Mouse (Mus musculus) limb, embryonic 10.5 days (tissue): ENCODE measurements around the gene Phf21a. TPM values are rescaled to one million over a fixed set of nuclear protein-coding genes. Genes with fewer than 3 reads are reported as not detected.

Experiments used
- DNase-seq: peaks from one replicate; pipeline ENCODE4 v3.0.0-alpha.2; 2017; ENCODE audit warnings: low spot score
- H3K27ac ChIP-seq: fragments of 300-500 bp; sonication (generic); 2 replicates; pipeline ENCODE4 v1.5.1; 2016; ENCODE audit warnings: mild to moderate bottlenecking
- H3K27me3 ChIP-seq: fragments of 300-500 bp; sonication (generic); 2 replicates; pipeline ENCODE4 v1.6.1; 2016; ENCODE audit warnings: low read depth, mild to moderate bottlenecking; ENCODE audit not compliant: poor library complexity, severe bottlenecking
- H3K36me3 ChIP-seq: fragments of 300-500 bp; sonication (generic); 2 replicates; pipeline ENCODE4 v1.6.1; 2016; ENCODE audit warnings: mild to moderate bottlenecking, moderate library complexity
- H3K4me1 ChIP-seq: fragments of 300-500 bp; sonication (generic); 2 replicates; pipeline ENCODE4 v1.6.1; 2016
- H3K4me3 ChIP-seq: fragments of 300-500 bp; sonication (generic); 2 replicates; pipeline ENCODE4 v1.5.1; 2016; ENCODE audit warnings: mild to moderate bottlenecking, moderate library complexity
- H3K9me3 ChIP-seq: fragments of 300-500 bp; sonication (generic); replicated peaks from 2 replicates; pipeline ENCODE4 v1.6.1; 2016; ENCODE audit warnings: mild to moderate bottlenecking
- WGBS: fragments of 180-500 bp; shearing (Covaris S2); methylation state at CpG from one replicate; pipeline ENCODE4 v1.1.7; 2016; 5-methylcytosine and 5-hydroxymethylcytosine counted together
- polyA plus RNA-seq: library from polyadenylated mRNA; unstranded; fragments of >200 nt; fragmentation: Nextera tagmentation; extraction: Ambion mirVana; gene quantifications from 2 replicates; pipeline ENCODE4 v1.2.1, GENCODE M21; 2016

The Phf21a gene
- polyA plus RNA-seq, 1 experiment from 2014 or later = 40.2 TPM

DNA sequence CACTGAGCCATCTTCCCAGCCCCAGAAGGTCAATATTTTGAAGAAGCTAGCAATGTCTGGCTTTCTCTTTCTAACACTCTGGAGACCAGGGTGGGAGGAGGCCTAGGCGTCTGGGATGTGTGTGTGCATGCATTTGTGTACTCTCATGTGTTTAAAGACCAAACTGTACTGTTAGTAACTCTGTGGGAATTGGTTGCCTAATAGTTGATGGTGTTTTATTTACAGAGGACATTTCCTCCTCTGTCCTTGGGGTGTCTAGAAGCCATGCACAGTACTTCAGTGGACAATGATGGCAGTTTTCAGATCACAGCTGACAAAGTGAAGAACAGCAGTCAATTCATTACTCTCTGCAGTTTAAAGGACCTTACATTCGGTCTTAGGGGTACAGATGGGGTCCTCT lies 254.3 kb downstream of the Phf21a start:
- no peaks in the 10 kb centered on the region for H3K27me3 ChIP-seq
- peaks cover 38% of the 10 kb centered on the region for H3K4me1 ChIP-seq
- no peak overlapping the region for H3K27ac ChIP-seq
- WGBS = 95% methylated on average over 2 of the region's 2 CpGs
- no peak for DNase-seq
- H3K9me3 ChIP-seq = no peaks in the 10 kb centered on the region
- H3K36me3 ChIP-seq = peaks cover 79% of the 10 kb centered on the region
- H3K4me3 ChIP-seq = no peak overlapping the region

DNA sequence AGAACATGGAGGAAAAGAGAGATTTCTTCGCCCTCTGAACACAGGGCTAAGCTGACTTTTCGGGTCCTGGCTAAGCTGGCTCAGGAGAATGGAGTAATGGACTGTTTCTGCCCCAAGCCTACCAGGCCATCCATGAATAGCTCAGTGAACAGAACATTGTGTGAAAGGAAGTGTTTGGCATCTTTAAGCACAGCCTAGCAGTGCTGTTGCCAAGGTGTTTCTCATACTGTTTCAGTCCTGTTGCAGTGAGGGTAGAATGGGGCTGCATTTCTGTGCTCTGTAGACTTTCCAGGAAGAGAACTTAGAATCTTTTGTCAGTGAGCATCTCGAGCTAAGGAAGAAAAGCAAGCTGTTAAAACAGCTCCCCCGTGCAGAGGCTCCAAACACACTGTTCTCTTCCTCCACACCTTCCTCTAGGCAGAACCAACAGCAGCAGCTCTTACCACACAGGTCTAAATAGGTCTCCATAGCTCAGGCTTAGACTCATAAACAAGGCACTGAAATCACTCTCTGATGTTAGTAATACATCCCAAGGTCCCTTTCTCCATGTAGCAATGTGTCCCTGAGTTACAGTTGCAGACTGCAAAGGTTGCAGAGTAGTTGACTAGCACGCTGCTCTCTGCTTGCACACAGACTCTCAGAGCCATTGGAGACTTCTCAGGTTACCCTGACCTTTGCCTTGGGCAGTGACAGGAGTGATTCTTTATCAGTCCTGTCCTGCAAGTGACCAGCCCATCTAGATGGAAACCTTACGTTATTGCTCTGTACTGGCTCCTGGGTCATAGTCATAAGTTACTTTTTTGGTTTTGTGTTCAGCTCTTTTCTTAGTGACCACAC lies 256.9 kb downstream of the Phf21a start:
- WGBS = 44% methylated on average over 6 of the region's 6 CpGs
- Histone ChIP-seq H3K4me1 (peaks cover 45% of the 10 kb centered on the region), H3K36me3 (peaks cover 77% of the 10 kb centered on the region), H3K4me3 (no peak overlapping the region), H3K27ac (peak overlapping the region; percentile 36; the same call in 1 of the 2 replicates), H3K27me3 (no peaks in the 10 kb centered on the region), H3K9me3 (no peaks in the 10 kb centered on the region)
- DNase-seq = no peak

DNA sequence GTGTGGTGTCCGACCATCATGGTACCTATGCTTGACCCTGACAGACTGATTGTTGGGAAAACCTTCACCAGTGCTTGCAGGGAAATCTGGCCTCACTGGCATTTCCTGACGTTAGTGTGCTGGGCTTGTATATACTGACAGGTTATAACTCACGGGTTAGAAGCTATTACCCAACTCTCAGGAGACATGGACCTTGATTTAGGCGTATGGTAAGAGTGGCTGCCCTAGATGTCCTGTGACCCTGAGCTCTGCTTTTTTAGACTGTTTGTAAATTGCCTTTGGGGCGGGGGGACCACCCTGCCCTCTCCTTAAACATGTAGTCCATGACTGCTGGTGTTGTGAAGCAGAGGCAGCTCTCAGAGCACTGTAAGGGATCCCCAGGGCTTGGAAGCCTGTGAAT lies 257.8 kb downstream of the Phf21a start:
- H3K27ac ChIP-seq = 0 out of 2 replicates have a peak overlapping the region, but pooled peaks have one; percentile 39
- no peak for DNase-seq
- H3K4me3 ChIP-seq = no peak overlapping the region
- WGBS = 36% methylated on average over 5 of the region's 5 CpGs
- peaks cover 72% of the 10 kb centered on the region for H3K36me3 ChIP-seq
- H3K9me3 ChIP-seq = no peaks in the 10 kb centered on the region
- no peaks in the 10 kb centered on the region for H3K27me3 ChIP-seq
- H3K4me1 ChIP-seq = peaks cover 45% of the 10 kb centered on the region

DNA sequence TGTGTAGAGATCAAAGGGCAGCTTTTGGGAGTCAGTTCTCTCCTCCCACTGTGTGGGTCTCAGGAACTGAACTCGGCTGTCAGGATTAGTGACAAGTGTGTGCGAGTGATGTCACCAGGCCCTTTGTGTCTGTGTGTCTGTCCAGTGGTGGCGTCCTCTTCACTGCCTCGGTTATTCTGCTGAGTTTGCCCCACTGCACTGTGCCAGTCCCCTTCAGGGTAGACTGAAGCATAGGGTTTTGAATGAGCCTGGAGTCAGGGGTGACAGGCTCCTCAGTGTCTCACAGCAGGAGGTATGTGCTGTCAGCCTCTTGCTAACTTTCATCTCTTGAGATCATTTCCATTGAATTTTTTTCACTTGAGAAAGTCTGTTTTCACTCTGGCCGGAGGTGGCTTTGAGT lies 260.5 kb downstream of the Phf21a start:
- H3K36me3 ChIP-seq = peaks cover 71% of the 10 kb centered on the region
- no peak overlapping the region for H3K27ac ChIP-seq
- DNase-seq = no peak

DNA sequence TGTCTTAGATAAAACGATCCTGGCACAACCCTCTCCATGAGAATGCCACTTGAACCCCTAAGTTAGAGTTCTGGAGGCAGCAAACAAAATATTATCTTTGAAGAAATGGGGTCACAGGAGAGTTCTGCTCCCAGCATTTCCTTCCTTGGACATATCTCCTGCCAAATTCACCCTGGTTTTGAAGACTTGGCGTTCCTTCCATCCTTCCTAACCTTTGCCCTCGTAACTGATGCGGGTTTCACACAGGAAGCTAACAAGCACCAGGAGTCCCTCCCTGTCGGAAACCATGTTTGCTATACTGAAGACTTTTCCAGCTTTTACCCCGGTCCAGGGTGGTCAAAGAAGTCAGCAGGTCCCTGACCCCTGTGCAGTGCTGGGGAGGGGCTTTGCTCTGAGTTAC lies 261.3 kb downstream of the Phf21a start:
- Histone ChIP-seq H3K9me3 (no peaks in the 10 kb centered on the region), H3K36me3 (peaks cover 71% of the 10 kb centered on the region), H3K27ac (no peak overlapping the region), H3K4me3 (no peak overlapping the region), H3K4me1 (peaks cover 36% of the 10 kb centered on the region), H3K27me3 (no peaks in the 10 kb centered on the region)
- DNase-seq = no peak
- 51% methylated on average over 6 of the region's 6 CpGs for WGBS

More for the DNA sequence above, 260.5 kb downstream of the Phf21a start:
- H3K4me3 ChIP-seq = no peak overlapping the region
- WGBS = 67% methylated on average over 5 of the region's 5 CpGs
- H3K27me3 ChIP-seq = no peaks in the 10 kb centered on the region
- H3K9me3 ChIP-seq = no peaks in the 10 kb centered on the region
- H3K4me1 ChIP-seq = peaks cover 44% of the 10 kb centered on the region

DNA sequence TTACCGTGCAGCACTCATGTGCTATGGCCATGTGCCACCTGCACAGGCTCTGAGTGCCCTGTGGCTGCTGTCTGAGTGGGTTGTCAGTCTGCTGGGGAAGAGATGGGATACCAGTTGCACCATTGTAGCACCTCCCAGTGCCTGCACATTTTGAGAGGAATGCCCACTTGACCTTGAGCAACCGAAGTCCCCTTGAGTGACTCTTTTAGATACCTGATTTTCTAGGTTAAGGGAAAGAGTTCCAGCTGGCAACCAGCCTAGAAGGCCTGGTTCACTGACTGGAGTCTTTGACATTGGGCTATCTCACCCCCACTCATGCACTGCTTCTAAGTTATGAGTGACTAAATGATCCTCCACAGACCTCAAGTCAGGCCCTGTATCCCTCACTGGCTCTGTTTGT lies 266.4 kb downstream of the Phf21a start:
- H3K9me3 ChIP-seq = no peaks in the 10 kb centered on the region
- H3K4me3 ChIP-seq = no peak overlapping the region
- H3K4me1 ChIP-seq = peaks cover under 1% of the 10 kb centered on the region; the same call in 1 of the 2 replicates
- DNase-seq = no peak
- no peaks in the 10 kb centered on the region for H3K27me3 ChIP-seq
- no peak overlapping the region for H3K27ac ChIP-seq
- peaks cover 76% of the 10 kb centered on the region for H3K36me3 ChIP-seq
- WGBS = 93% methylated on average over 2 of the region's 2 CpGs

DNA sequence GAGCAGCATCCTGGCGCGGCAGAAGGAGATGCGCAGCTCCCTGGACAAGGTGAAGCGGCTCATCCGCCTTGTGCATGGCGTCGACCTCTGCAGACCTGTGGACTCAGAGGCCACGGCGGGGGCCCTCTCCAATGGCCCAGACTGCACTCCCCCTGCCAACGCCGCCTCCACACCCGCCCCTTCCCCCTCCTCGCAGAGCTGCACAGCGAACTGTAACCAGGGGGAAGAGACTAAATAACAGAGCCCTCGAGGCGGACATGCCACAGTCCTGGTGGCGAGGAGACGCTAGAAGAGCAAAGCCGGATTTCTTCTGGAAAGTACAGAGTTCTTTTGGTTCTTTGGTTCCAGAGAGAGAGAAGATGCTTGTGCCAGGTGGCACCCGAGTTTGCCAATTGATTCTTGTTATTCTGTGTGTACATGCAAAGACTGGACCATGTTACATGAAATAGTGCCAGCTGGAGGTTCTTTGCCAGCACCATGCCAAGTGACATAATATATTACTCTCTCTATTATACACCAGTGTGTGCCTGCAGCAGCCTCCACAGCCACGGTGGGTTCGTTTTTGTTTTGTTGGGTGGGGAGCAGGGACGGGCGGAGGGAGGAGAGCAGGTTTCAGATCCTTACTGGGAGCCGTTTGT lies 267.4 kb downstream of the Phf21a start:
- Histone ChIP-seq H3K27me3 (no peaks in the 10 kb centered on the region), H3K9me3 (no peaks in the 10 kb centered on the region), H3K4me1 (no peaks in the 10 kb centered on the region), H3K27ac (no peak overlapping the region), H3K36me3 (peaks cover 83% of the 10 kb centered on the region), H3K4me3 (no peak overlapping the region)
- DNase-seq = no peak
- 74% methylated on average over 25 of the region's 25 CpGs for WGBS

DNA sequence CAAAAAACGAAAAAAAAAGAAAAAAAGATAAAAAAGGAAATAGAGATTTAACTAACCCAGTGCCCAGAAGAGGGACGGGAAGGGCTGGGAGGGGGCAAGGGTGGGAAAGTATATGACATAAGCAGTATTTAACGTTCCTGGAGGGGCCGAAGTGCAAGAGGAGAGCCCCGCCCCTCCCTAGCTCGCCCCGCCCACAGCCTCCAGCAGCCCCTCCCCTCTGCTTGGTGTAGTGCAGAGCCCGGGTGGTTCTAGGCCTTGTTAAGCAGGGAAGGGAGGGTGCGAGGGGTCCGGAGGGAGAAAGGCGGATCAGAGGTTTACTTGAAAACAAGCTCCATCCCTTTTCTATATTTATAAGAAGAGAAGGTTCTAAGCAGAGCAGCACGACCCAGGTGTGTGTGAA lies 268.0 kb downstream of the Phf21a start:
- H3K9me3 ChIP-seq = no peaks in the 10 kb centered on the region
- 22% methylated on average over 12 of the region's 12 CpGs for WGBS
- H3K36me3 ChIP-seq = peaks cover 85% of the 10 kb centered on the region
- H3K4me3 ChIP-seq = no peak overlapping the region
- no peaks in the 10 kb centered on the region for H3K4me1 ChIP-seq
- no peak for DNase-seq
- no peak overlapping the region for H3K27ac ChIP-seq
- H3K27me3 ChIP-seq = no peaks in the 10 kb centered on the region

DNA sequence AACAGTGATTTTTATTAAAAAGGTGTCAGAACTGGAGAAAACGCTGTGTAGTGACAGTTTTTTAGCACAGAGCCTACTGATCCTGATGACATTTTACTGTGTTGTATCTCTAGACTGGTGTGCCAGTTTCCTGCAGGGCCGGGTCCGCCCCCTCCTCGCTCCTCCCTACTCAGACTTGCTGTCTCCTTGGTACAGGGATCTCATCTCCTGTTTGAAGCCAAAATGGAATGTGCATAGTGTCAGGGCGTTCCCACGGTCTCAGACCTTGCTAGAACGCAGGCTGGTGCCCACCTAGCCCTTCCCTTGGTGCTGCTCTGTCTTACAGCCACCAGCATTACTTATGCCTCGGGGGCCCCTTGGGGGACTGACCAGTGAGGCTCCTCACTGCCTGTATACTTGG lies 268.9 kb downstream of the Phf21a start:
- Histone ChIP-seq H3K27me3 (no peaks in the 10 kb centered on the region), H3K27ac (no peak overlapping the region), H3K9me3 (no peaks in the 10 kb centered on the region), H3K4me1 (no peaks in the 10 kb centered on the region), H3K4me3 (no peak overlapping the region), H3K36me3 (peaks cover 82% of the 10 kb centered on the region)
- no peak for DNase-seq
- 87% methylated on average over 8 of the region's 8 CpGs for whole genome bisulfite sequencing

DNA sequence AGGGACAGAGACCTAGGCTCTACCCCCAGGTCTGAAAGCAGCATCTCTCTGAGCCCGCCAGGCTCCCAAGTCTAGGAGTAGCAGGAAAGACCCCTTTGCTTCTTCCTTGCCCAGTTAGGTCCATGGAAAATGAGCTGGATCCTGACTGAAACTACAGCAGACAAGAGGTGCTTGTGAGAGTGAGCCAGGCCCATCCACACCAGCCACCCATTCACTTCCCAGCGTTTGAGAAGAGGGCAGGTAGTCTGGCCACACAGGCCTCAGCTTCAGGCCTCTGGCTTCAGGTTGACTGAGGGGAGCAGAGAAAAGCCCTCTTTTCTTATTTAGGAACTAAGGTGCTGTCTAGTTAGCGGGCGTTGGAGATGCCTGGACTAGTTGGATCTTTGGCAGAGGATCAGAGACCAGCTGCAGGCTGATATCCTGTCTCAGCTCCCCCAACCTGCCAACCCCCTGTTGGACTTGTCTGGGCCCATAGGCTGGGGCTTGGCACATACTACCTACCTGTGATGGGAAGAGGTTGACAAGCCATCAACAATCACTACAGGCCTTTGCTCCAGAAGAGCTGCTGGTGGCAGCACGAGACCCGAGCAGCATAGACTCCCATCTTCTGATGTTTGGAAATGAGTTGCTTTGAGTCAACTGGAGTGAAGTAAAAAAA lies 269.8 kb downstream of the Phf21a start:
- H3K9me3 ChIP-seq = no peaks in the 10 kb centered on the region
- H3K36me3 ChIP-seq = peaks cover 73% of the 10 kb centered on the region
- no peak for DNase-seq
- peaks cover 9% of the 10 kb centered on the region for H3K4me1 ChIP-seq
- 92% methylated on average over 6 of the region's 6 CpGs for WGBS
- 0 out of 2 replicates have a peak, but pooled peaks cover 6% of the 10 kb centered on the region for H3K27me3 ChIP-seq
- H3K27ac ChIP-seq = no peak overlapping the region
- no peak overlapping the region for H3K4me3 ChIP-seq

DNA sequence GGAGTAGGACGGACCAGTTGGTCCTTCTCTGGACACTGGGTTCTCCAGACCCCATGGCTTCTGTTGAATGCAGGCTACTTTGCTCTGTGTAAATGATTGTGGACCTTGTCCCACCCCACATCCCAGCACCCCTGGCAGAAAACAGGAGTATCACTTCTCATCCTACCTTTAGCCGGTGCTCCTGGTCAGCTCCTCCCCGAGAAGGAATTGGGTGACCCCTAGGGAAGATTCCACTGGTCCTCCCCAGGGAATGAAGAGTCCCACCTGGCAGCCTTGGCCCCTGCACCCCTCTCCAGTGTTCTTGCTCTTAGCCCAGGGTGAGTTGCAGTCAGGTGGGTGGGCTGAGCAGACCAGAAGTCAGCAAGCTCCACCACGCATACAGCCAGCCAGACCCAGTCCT lies 271.2 kb downstream of the Phf21a start:
- no peak for DNase-seq
- Histone ChIP-seq H3K27me3 (peaks cover 16% of the 10 kb centered on the region; the same call in 1 of the 2 replicates), H3K36me3 (peaks cover 59% of the 10 kb centered on the region), H3K4me1 (peaks cover 10% of the 10 kb centered on the region), H3K9me3 (no peaks in the 10 kb centered on the region), H3K27ac (no peak overlapping the region), H3K4me3 (no peak overlapping the region)
- 90% methylated on average over 4 of the region's 4 CpGs for WGBS

DNA sequence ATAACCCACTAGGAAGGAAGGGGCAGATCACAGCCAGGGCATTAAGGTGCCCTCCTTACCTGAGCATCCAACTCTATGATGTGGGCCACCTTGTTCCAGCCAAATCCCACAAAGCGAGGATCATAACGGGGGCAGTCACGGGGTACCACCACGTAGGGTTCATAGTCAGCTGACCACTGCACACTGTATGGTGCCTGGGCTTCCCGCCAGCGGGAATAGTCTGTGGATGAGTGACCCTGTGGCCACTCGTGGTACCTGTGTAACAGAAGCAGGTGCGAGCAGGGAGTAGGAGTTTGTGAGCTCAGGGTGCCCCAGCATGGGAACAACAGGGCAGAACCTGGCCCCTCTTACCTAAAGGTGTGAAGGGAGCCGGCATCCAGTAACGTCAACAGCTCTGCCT lies 272.7 kb downstream of the Phf21a start:
- WGBS = 89% methylated on average over 10 of the region's 10 CpGs
- no peak for DNase-seq
- Histone ChIP-seq H3K27me3 (peaks cover 30% of the 10 kb centered on the region), H3K27ac (no peak overlapping the region), H3K4me3 (no peak overlapping the region), H3K36me3 (peaks cover 44% of the 10 kb centered on the region), H3K4me1 (peaks cover 23% of the 10 kb centered on the region), H3K9me3 (no peaks in the 10 kb centered on the region)
